Mouse (Mus musculus) liver, adult 2 months (tissue): ENCODE measurements at regions not wholly inside any gene's neighbourhood (a gene's known extent, or its start where the extent isn't known, plus 50 kb on each side); places are given as distances from the start of the nearest gene placed in this dataset.

Experiments used
- CTCF ChIP-seq: fragments of 200-500 bp; IDR thresholded peaks from 2 replicates; pipeline ENCODE4 v1.5.1; 2011; ENCODE audit warnings: low read depth, low read length, control low read depth
- POLR2A ChIP-seq: fragments of 200-500 bp; IDR thresholded peaks from 2 replicates; pipeline ENCODE4 v1.6.1; 2011; ENCODE audit warnings: low read length, control low read depth; ENCODE audit not compliant: insufficient read depth; ENCODE audit errors: extremely low read depth

DNA sequence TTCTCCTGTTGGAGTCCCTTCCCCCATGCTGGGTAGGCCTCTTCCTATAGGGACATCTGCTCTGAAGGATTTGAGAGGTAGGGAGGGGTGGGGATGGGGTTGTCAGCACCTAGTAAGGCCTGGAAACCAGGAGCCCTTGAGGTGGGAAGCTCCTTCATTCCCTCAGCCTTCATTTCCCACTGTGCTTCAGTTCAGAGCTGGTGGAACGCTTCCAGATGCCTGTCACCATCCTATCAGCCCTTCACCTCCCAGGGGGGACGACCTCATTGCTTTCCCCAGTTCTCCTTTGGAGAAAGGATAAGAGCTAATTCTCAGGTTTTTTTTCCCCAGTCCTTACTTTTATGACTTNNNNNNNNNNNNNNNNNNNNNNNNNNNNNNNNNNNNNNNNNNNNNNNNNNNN is 65.8 kb upstream of the Runx1 start:
- TF ChIP-seq CTCF (no peak), POLR2A (no peak)
